Mouse (Mus musculus): Measurements from ENCODE around the gene Dao. TPM values are rescaled to one million over a fixed set of nuclear protein-coding genes. Genes with fewer than 3 reads are reported as not detected.

Gene Dao
- polyA plus RNA-seq, 1 experiment, result not detected

- Histone ChIP-seq H3K27ac (ENCODE audit: insufficient read depth, low read depth, low read length) (peak overlapping the region; percentile 53), H3K4me3 (ENCODE audit: insufficient read depth, low read length) (peak overlapping the region; percentile 93), H3K4me1 (ENCODE audit: control insufficient read depth, insufficient read depth, low read length) (peaks cover 17% of the 10 kb centered on the region)
- TF ChIP-seq CTCF (IDR thresholded peaks at IDR 0.05; ENCODE audit: low read depth, low read length) (no peak), POLR2A (IDR thresholded peaks at IDR 0.05; ENCODE audit: borderline replicate concordance, low read depth, low read length) (no peak)
These were observed 11.1 kb upstream of the Dao start for GRCm38 (mm10) chr5:113992339-113992831.

GRCm38 (mm10) chr5:113993031-113993486, 10.4 kb upstream of the Dao start:
- Histone ChIP-seq H3K27ac (ENCODE audit: insufficient read depth, low read depth, low read length) (peak overlapping the region; percentile 53), H3K4me3 (ENCODE audit: insufficient read depth, low read length) (peak overlapping the region; percentile 93), H3K4me1 (ENCODE audit: control insufficient read depth, insufficient read depth, low read length) (peaks cover 13% of the 10 kb centered on the region)
- TF ChIP-seq POLR2A (IDR thresholded peaks at IDR 0.05; ENCODE audit: borderline replicate concordance, low read depth, low read length) (no peak), CTCF (IDR thresholded peaks at IDR 0.05; ENCODE audit: low read depth, low read length) (no peak)

GRCm38 (mm10) chr5:113993487-113994465, 9.7 kb upstream of the Dao start, which contains the start of gene Ssh1:
Gene Ssh1, minus strand, starts transcription at chr5:113993894.
- TF ChIP-seq CTCF (IDR thresholded peaks at IDR 0.05; ENCODE audit: low read depth, low read length) (no peak), POLR2A (IDR thresholded peaks at IDR 0.05; ENCODE audit: borderline replicate concordance, low read depth, low read length) (0 out of 2 replicates have a peak, but pooled peaks have one; percentile 40)
- Histone ChIP-seq H3K4me1 (ENCODE audit: control insufficient read depth, insufficient read depth, low read length) (peaks cover 13% of the 10 kb centered on the region), H3K4me3 (ENCODE audit: insufficient read depth, low read length) (peak within 1 kb of the TSS; percentile 93), H3K27ac (ENCODE audit: insufficient read depth, low read depth, low read length) (peak within 1 kb of the TSS; percentile 53)

DNA sequence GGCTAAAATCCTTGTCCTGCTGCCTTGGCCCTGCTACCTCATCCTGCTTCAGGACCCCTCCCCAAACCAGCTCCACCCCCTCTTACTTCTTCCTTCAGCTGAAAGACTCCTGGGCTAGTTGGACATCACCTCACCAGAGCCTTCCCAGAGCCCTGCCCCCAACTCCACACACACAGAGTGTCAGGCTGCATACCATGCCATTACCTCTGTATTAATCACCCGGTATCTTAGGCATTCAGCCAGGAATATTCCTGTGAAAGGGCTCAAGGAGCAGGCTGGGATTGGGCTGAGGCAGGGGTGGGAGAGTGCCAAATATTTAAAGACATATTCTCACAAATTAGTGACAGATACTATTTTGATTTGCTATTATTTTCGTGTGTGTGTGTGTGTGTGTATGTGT, 7.0 kb upstream of the Dao start:
- peaks cover 19% of the 10 kb centered on the region for H3K4me1 ChIP-seq (ENCODE audit: control insufficient read depth, insufficient read depth, low read length)
- H3K27ac ChIP-seq (ENCODE audit: insufficient read depth, low read depth, low read length), result no peak overlapping the region
- TF ChIP-seq POLR2A (IDR thresholded peaks at IDR 0.05; ENCODE audit: borderline replicate concordance, low read depth, low read length) (no peak), CTCF (IDR thresholded peaks at IDR 0.05; ENCODE audit: low read depth, low read length) (no peak)
- no peak overlapping the region for H3K4me3 ChIP-seq (ENCODE audit: insufficient read depth, low read length)

GRCm38 (mm10) chr5:113999382-113999781, 4.1 kb upstream of the Dao start:
- no peak overlapping the region for H3K27ac ChIP-seq (ENCODE audit: insufficient read depth, low read depth, low read length)
- H3K4me1 ChIP-seq (ENCODE audit: control insufficient read depth, insufficient read depth, low read length), result peaks cover 8% of the 10 kb centered on the region
- no peak overlapping the region for H3K4me3 ChIP-seq (ENCODE audit: insufficient read depth, low read length)
- TF ChIP-seq POLR2A (IDR thresholded peaks at IDR 0.05; ENCODE audit: borderline replicate concordance, low read depth, low read length) (no peak), CTCF (IDR thresholded peaks at IDR 0.05; ENCODE audit: low read depth, low read length) (no peak)

DNA sequence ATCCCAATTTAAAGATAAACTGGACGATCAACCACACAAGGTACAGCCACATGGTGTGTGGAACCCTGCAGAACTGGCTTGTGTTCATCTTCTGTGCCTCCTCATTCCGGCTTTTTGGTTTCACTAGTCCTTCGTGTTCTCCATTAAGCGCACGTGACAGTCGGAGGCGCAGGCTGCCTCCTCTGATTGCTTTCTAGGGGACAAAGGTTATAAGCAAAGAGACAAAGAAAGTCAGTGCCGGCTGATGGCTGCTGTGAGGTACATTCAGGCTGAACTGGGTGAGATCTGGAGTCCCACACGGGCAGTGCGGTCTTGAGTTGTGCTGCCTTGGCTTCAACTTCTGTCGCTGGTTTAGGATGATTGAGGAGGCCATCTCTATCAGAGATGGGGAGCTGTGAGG, 1.1 kb downstream of the Dao start:
- Histone ChIP-seq H3K4me3 (ENCODE audit: insufficient read depth, low read length) (no peak overlapping the region), H3K4me1 (ENCODE audit: control insufficient read depth, insufficient read depth, low read length) (peaks cover 2% of the 10 kb centered on the region), H3K27ac (ENCODE audit: insufficient read depth, low read depth, low read length) (no peak overlapping the region)
- TF ChIP-seq CTCF (IDR thresholded peaks at IDR 0.05; ENCODE audit: low read depth, low read length) (no peak), POLR2A (IDR thresholded peaks at IDR 0.05; ENCODE audit: borderline replicate concordance, low read depth, low read length) (no peak)

DNA sequence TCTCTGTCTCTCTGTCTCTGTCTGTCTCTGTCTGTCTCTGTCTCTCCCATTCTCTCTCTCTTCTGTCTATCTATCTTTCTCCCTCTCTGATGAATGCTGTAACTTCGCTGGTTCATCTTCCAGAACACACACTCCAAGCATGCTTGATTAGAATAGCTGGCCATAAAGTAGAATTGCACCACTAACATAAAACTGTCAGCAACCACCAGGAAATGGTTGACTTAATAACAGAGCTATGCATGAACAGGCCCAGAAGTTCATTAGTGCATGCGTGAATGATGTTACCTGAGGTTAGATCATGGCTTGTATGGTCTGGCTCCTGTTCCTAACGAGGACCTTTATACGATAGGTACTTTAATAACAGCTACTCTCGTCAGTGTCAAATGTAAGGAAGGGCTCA, 1.6 kb downstream of the Dao start:
- no peak overlapping the region for H3K27ac ChIP-seq (ENCODE audit: insufficient read depth, low read depth, low read length)
- no peak overlapping the region for H3K4me3 ChIP-seq (ENCODE audit: insufficient read depth, low read length)

DNA sequence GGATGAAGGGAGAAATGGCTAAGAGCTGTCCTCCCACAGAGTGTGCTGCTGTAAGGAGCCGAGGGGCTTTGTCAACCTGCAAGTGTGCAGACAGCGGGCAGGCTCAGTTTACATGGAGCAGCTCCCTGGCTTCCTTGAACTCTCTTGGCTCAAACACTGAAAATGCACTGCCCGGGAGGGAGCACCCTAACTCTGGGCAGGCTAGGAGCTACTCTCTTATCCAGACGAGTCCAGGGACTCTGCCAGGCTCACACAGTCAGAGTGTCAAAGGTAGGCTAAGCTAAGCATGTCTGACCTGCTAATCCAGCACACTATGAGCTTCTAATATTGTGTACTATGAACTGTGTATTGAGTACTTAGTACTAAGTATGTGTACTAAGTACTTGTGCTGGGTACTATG, 3.5 kb downstream of the Dao start:
- no peaks in the 10 kb centered on the region for H3K4me1 ChIP-seq (ENCODE audit: control insufficient read depth, insufficient read depth, low read length)
- H3K27ac ChIP-seq (ENCODE audit: insufficient read depth, low read depth, low read length), result no peak overlapping the region
- H3K4me3 ChIP-seq (ENCODE audit: insufficient read depth, low read length), result no peak overlapping the region
- TF ChIP-seq CTCF (IDR thresholded peaks at IDR 0.05; ENCODE audit: low read depth, low read length) (no peak), POLR2A (IDR thresholded peaks at IDR 0.05; ENCODE audit: borderline replicate concordance, low read depth, low read length) (no peak)

More for the DNA sequence above, 1.6 kb downstream of the Dao start:
- no peak for TF ChIP-seq CTCF (IDR thresholded peaks at IDR 0.05; ENCODE audit: low read depth, low read length)
- no peaks in the 10 kb centered on the region for H3K4me1 ChIP-seq (ENCODE audit: control insufficient read depth, insufficient read depth, low read length)

- H3K4me3 ChIP-seq (ENCODE audit: insufficient read depth, low read length), result no peak overlapping the region
- no peak overlapping the region for H3K27ac ChIP-seq (ENCODE audit: insufficient read depth, low read depth, low read length)
- TF ChIP-seq POLR2A (IDR thresholded peaks at IDR 0.05; ENCODE audit: borderline replicate concordance, low read depth, low read length), result no peak
- TF ChIP-seq CTCF (IDR thresholded peaks at IDR 0.05; ENCODE audit: low read depth, low read length), result no peak
- no peaks in the 10 kb centered on the region for H3K4me1 ChIP-seq (ENCODE audit: control insufficient read depth, insufficient read depth, low read length)
These were observed 4.4 kb downstream of the Dao start for GRCm38 (mm10) chr5:114007753-114008453.

Measured in bone marrow macrophage, adult 2 months (primary cell).